Mouse (Mus musculus): ENCODE results near the gene Hypm. TPM values are rescaled to one million over a fixed set of nuclear protein-coding genes. Genes with fewer than 3 reads are reported as not detected.

The Hypm gene
- polyA plus RNA-seq (2015; fragmentation: Nextera tagmentation; extraction: Ambion mirVana): not detected in 2 replicates

DNA sequence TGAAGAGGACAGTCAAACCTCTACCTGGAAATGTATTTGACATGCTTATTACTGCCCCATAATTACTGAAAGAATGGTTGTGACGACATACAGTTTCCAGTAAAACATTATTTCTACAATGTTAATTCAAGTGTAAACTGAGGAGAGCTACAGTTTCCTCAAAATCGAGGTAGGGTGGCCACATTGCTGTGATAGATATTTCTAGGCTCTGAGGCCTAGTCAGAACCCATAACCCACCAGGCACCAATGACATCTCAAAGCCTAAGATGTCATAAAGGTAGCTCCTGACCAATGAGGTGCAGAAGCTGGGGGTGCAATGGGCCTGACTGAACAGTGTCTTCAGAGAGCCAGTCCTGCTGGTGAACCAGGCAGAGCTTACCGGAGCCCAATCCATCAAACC lies at the start of gene Hypm:
Gene Hypm (plus strand): TSS at position 301 of the 400 bp plus-strand sequence.
- Histone ChIP-seq H3K27ac (replicated peaks) (no peak within 1 kb of the TSS), H3K9me3 (replicated peaks) (no peaks in the 10 kb centered on the region), H3K27me3 (replicated peaks) (no peaks in the 10 kb centered on the region), H3K36me3 (no peaks in the 10 kb centered on the region), H3K4me1 (no peaks in the 10 kb centered on the region), H3K4me3 (replicated peaks) (no peak within 1 kb of the TSS), H3K4me2 (no peak within 1 kb of the TSS), H3K9ac (replicated peaks) (no peak within 1 kb of the TSS)
- no peak for ATAC-seq (ENCODE audit: low FRiP score)
- WGBS: 89% methylated on average over 3 of the region's 3 CpGs

DNA sequence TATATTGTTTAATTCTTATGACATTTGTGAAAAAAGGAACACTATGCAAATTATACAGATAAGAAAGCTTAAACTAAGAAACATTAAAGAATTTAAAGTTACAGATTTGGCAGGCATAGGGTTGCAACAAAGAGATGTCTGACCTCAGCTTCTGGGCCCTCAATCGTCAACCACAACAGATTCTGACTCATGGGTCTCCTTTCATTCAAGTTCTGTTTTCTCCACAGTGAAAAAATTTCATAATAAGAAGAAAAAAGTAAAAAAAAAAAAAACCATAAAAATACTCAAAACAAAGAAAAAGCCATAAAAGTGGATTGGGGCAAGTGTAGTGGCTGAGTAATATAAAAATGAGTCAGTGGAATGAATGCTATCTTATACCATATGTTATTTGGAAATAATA lies 36.6 kb upstream of the Hypm start:
- no peak overlapping the region for H3K4me2 ChIP-seq
- ATAC-seq (ENCODE audit: low FRiP score): no peak

DNA sequence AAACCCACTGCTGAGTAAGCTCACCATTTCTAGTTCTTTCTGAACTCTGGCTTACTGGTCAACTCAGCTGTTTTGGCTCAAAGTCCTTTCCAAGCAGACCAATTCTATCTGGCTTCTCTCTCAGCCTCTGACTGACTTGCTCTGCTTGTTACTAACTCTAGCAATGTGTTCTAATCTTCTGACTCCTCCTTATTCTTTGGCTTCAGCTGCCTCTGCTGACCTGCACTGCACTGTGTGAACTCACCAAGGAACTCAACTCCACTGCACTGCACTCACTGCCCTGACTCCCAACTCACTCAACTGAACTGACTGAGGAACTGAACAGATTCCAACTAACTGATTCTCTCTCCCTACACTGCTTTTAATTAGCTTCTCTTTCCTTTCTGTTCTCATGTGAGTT lies 34.3 kb upstream of the Hypm start:
- no peaks in the 10 kb centered on the region for H3K27me3 ChIP-seq (replicated peaks)
- H3K4me1 ChIP-seq: no peaks in the 10 kb centered on the region
- no peak for ATAC-seq (ENCODE audit: low FRiP score)
- no peak overlapping the region for H3K27ac ChIP-seq (replicated peaks)
- H3K36me3 ChIP-seq: no peaks in the 10 kb centered on the region
- no peak overlapping the region for H3K4me2 ChIP-seq
- H3K4me3 ChIP-seq (replicated peaks): no peak overlapping the region
- H3K9me3 ChIP-seq (replicated peaks): no peaks in the 10 kb centered on the region
- no peak overlapping the region for H3K9ac ChIP-seq (replicated peaks)

More for the DNA sequence above, 36.6 kb upstream of the Hypm start:
- Histone ChIP-seq H3K9me3 (replicated peaks) (no peaks in the 10 kb centered on the region), H3K36me3 (no peaks in the 10 kb centered on the region), H3K4me1 (no peaks in the 10 kb centered on the region), H3K27me3 (replicated peaks) (no peaks in the 10 kb centered on the region), H3K27ac (replicated peaks) (no peak overlapping the region), H3K4me3 (replicated peaks) (no peak overlapping the region), H3K9ac (replicated peaks) (no peak overlapping the region)
- 80% methylated on average over 1 of the region's 1 CpGs for whole genome bisulfite sequencing

- WGBS: 65% methylated on average over 2 of the region's 2 CpGs
- Histone ChIP-seq H3K4me2 (no peak overlapping the region), H3K27me3 (replicated peaks) (no peaks in the 10 kb centered on the region), H3K36me3 (no peaks in the 10 kb centered on the region), H3K9ac (replicated peaks) (no peak overlapping the region), H3K9me3 (replicated peaks) (no peaks in the 10 kb centered on the region), H3K4me1 (no peaks in the 10 kb centered on the region), H3K27ac (replicated peaks) (no peak overlapping the region), H3K4me3 (replicated peaks) (no peak overlapping the region)
- ATAC-seq (ENCODE audit: low FRiP score): no peak
Observed at GRCm38 (mm10) chrX:9834779-9835178, 11.9 kb upstream of the Hypm start.

DNA sequence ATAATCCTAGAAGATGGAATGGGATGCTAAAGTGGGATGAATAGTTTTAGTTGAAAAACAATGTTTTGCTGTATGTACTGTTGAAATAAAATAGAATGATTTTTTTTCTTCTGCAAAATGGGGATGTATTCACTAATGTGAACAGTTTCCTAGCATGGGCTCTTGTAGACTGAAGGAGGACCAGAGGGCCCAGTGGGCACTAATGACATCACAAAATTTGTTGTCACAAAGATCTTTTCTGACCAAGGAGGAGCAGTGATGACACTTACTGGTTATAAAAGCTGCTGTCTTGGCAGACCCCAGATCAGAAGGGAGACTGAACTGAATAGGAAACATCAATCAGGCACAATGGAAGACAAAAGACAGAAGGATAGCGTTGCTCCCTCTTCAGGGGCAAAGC lies 2.7 kb downstream of the Hypm start, which contains the start of gene H2al3:
Gene H2al3 (plus strand): TSS at position 301 of the 400 bp plus-strand sequence.
- Histone ChIP-seq H3K4me3 (replicated peaks) (no peak within 1 kb of the TSS), H3K27ac (replicated peaks) (no peak within 1 kb of the TSS), H3K4me1 (no peaks in the 10 kb centered on the region), H3K4me2 (no peak within 1 kb of the TSS), H3K27me3 (replicated peaks) (no peaks in the 10 kb centered on the region), H3K36me3 (no peaks in the 10 kb centered on the region), H3K9me3 (replicated peaks) (no peaks in the 10 kb centered on the region), H3K9ac (replicated peaks) (no peak within 1 kb of the TSS)
- no peak for ATAC-seq (ENCODE audit: low FRiP score)
- WGBS: 36% methylated on average over 1 of the region's 1 CpGs

- no peaks in the 10 kb centered on the region for H3K36me3 ChIP-seq
- H3K9ac ChIP-seq (replicated peaks): no peak overlapping the region
- no peak overlapping the region for H3K4me3 ChIP-seq (replicated peaks)
- WGBS: 94% methylated on average over 2 of the region's 2 CpGs
- no peak for ATAC-seq (ENCODE audit: low FRiP score)
- H3K4me2 ChIP-seq: no peak overlapping the region
- no peak overlapping the region for H3K27ac ChIP-seq (replicated peaks)
- H3K27me3 ChIP-seq (replicated peaks): no peaks in the 10 kb centered on the region
- H3K9me3 ChIP-seq (replicated peaks): no peaks in the 10 kb centered on the region
- no peaks in the 10 kb centered on the region for H3K4me1 ChIP-seq
Observed at GRCm38 (mm10) chrX:9861859-9862258, 15.1 kb downstream of the Hypm start.

DNA sequence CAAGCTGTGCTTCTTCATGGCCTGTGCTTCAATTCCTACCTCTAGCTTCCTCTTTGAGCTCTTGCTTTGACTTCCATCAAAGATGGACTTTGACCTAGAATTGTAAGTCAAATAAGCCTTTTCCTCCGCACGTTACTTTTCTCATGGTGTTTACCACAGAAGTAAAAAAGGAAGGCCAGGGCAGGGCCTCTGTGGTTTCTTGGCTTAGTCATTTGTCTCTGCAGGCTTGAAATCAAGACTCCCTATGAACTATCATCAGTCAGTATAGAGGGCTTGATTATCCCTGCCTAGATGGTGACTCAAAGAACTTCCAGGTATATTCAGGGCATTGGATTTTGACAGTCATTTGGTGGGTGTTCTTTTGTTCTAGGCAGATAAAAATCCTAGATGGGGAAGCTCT lies 28.8 kb downstream of the Hypm start:
- no peak for ATAC-seq (ENCODE audit: low FRiP score)
- Histone ChIP-seq H3K4me1 (no peaks in the 10 kb centered on the region), H3K4me2 (no peak overlapping the region), H3K9ac (replicated peaks) (no peak overlapping the region), H3K27ac (replicated peaks) (no peak overlapping the region), H3K9me3 (replicated peaks) (no peaks in the 10 kb centered on the region), H3K36me3 (no peaks in the 10 kb centered on the region), H3K27me3 (replicated peaks) (no peaks in the 10 kb centered on the region), H3K4me3 (replicated peaks) (no peak overlapping the region)
- WGBS: 94% methylated on average over 2 of the region's 2 CpGs

DNA sequence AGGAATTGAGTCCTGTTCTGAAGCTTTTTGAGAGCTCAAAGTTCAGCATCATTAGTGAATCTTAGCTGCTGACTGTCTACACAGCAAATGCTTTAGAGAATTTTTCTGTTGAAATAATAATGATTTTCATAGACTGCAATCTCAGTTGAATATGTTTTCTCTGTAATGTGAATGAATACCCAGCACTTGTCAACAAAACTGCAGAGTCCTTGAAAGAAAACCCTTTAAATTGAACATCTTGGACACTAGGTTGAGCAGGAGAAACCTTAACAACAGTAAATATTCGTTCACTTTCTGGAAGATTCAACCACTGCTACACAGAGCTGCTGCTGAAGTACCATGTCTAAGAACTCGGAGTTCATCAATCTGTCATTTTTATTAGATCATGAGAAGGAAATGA lies 38.6 kb downstream of the Hypm start, which contains the start of gene Sytl5:
Gene Sytl5 (plus strand): TSS at position 301 of the 400 bp plus-strand sequence.
- WGBS: 75% methylated on average over 2 of the region's 2 CpGs

More for the DNA sequence above, 38.6 kb downstream of the Hypm start, which contains the start of gene Sytl5:
- Histone ChIP-seq H3K36me3 (no peaks in the 10 kb centered on the region), H3K27me3 (replicated peaks) (no peaks in the 10 kb centered on the region), H3K4me2 (no peak within 1 kb of the TSS), H3K4me3 (replicated peaks) (no peak within 1 kb of the TSS), H3K4me1 (no peaks in the 10 kb centered on the region), H3K27ac (replicated peaks) (no peak within 1 kb of the TSS), H3K9ac (replicated peaks) (no peak within 1 kb of the TSS), H3K9me3 (replicated peaks) (no peaks in the 10 kb centered on the region)
- ATAC-seq (ENCODE audit: low FRiP score): no peak

Other genes starting within 250 kb of the Hypm start
- gene Dynlt3, start 183.9 kb upstream of the Hypm start, polyA plus RNA-seq (2015; fragmentation: Nextera tagmentation; extraction: Ambion mirVana): 51.9 and 57.8 TPM in 2 replicates
- gene H2al3, start 2.8 kb downstream of the Hypm start, polyA plus RNA-seq (2015; fragmentation: Nextera tagmentation; extraction: Ambion mirVana): not detected in 2 replicates
- 0.68 and 0.72 TPM in 2 replicates for gene Sytl5, start 38.7 kb downstream of the Hypm start, polyA plus RNA-seq (2015; fragmentation: Nextera tagmentation; extraction: Ambion mirVana)